Mouse (Mus musculus) skeletal muscle tissue, adult 2 months (tissue): Measurements from ENCODE around the gene Acnat1.
"Not testable (repeated sequence)": the region's sequence is repeated elsewhere in the genome, so short reads cannot be mapped to it uniquely, and the experiment has no call there.

Source experiments
- DNase-seq: peaks from one replicate; pipeline ENCODE4 v3.0.0-alpha.2; 2012; ENCODE audit warnings: low read depth, low spot score

Acnat1 gene

DNA sequence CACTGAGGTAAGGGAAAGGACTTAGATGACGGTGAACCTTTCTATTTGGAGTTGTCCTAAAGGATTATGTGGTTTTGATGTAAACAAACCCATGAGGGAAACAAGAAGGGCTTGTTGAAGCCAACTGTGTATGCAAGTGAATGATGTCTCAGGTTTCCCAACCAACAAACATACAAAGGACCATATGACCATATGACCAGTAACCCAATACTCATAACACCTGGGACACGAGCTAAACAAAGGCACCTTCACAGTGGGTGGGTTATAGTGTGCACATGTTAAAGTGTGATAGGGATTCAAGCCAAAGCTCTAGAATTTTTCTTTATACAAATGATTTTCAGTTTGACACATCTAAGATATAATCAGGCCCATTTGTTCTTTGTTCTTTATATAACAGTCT, 17.5 kb downstream of the Acnat1 start:
- DNase-seq, result no peak

DNA sequence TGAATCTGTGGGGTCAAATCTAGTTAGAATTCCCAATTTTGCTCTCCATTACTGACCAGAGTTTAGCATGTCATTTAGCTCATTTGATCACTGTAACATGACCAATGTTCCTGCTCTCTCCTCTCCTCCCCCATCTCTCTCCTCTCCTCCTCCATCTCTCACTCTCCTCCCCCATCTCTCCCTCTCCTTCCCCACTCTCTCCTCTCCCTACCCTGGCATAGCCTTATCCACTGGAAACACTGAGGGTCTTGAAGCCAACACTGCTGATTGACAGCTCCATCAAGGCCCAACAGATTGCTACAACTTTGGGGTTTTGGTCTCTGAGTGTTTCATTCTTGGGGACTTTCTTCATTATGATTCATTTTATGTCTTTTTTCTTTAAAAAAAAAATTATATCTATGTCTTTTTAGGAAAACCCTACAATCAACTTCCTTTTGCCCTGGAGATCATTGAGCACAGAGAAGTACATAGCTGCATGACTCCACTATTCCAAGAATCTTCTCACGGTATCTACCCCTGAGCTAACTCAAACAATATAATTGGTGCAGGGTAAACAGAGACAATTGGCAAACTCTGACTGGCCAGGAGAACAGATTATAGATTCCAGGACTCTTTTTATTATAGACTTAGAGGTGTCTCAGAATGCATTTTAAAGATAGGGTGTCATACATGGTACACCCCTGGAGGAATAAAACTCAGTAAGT, 21.7 kb downstream of the Acnat1 start:
- DNase-seq, result no peak

DNA sequence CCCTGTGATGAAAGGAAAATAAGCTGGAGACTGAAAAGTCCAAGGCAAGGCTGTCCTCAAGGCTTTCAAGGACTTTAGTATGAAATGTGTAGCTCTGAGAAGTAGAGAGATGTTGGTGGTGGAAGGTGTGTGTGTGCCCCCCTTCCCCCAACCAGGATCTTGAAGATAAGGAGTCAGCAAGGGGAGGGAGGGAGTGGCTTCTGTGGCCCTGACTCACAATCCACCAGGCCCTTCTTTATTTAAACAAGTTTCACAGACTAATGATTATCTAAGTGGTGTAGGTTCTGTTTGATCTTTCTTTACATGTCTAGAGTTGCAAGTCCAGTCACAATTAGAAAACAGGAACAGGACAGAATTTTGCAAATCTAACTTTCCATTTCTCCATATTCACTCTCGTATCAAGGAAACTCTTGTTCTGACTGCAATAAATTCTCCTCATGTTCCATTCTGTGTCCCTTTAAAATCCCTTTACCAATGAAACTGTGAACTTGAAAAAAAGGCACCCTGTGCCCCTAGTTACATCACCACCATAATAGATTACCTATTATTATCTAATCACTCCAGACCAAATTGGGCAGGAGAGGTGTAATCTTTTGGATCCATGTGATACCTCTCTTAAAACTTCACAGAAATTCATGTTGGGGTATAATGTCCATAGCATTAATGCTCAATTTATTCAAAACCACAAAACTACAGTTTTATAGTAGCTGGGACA, 22.4 kb downstream of the Acnat1 start:
- DNase-seq, result not testable (repeated sequence)

DNA sequence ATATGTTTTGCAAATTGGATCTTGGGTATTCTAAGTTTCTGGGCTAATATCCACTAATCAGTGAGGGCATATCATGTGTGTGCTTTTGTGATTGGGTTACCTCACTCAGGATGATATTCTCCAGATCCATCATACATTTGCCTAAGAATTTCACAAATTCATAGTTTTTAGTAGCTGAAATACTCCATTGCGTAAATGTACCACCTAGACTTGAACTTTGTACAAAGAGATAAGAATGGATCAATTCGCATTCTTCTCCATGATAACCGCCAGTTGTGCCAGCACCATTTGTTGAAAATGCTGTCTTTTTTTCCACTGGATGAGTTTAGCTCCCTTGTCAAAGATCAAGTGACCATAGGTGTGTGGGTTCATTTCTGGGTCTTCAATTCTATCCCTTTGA, 36.7 kb downstream of the Acnat1 start:
- not testable (repeated sequence) for DNase-seq

DNA sequence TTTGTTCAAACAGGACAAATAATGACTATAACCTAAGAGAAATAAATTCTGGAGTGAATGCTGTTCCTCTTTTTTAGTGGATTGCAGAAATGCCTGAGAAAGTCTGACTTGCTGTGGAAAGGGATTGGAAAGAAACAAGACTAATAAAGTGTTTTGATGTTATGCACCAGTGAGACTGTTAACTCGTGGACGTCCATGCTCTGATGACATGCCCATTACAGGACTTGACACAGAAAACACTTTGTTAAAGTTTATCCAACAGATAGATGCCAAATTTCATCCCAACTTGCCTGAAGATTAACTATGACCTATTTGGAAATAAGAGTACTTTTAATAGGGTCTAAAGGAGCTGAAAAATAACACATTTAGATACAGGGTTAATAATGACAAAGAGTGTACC, 63.6 kb downstream of the Acnat1 start:
- not testable (repeated sequence) for DNase-seq

DNA sequence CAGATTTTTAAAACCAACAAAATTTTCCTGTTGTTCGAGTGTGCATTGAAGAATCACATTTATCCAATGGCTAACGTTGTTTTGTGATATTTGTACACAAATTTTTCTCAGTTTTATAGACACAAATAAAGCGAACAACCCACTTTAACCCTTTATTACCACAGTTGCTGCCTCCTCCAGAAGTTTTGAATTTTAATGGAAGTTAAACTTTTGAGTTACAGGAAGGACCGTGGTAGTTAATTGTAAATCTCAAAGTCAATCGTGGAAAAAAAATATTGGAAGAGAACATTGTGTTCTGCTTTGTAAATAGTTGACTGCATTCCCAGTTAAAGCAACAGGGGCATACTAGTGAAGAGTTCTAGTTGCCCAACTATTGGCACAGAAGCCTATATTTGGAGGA, 65.8 kb downstream of the Acnat1 start, which contains the start of gene Acnat2:
Gene Acnat2, minus strand, starts transcription at position 195 of the 400 bp plus-strand sequence.
- not testable (repeated sequence) for DNase-seq
